Mouse (Mus musculus) midbrain, embryonic 10.5 days (tissue): ENCODE measurements around the gene Mtfr1l. TPM values are rescaled to one million over a fixed set of nuclear protein-coding genes. Genes with fewer than 3 reads are reported as not detected.
"Not testable (repeated sequence)": the region's sequence is repeated elsewhere in the genome, so short reads cannot be mapped to it uniquely, and the experiment has no call there.

Experiments
- DNase-seq: peaks from one replicate; pipeline ENCODE4 v3.0.0-alpha.2; 2017; ENCODE audit warnings: low spot score
- H3K27ac ChIP-seq: fragments of 300-500 bp; sonication (generic); replicated peaks from 2 replicates; pipeline ENCODE4 v1.5.1; 2016; ENCODE audit warnings: mild to moderate bottlenecking
- H3K27me3 ChIP-seq: fragments of 300-500 bp; sonication (generic); 2 replicates; pipeline ENCODE4 v1.6.1; 2016; ENCODE audit warnings: low read depth, mild to moderate bottlenecking; ENCODE audit not compliant: poor library complexity, severe bottlenecking
- H3K36me3 ChIP-seq: fragments of 300-500 bp; sonication (generic); 2 replicates; pipeline ENCODE4 v1.6.1; 2016; ENCODE audit warnings: mild to moderate bottlenecking, moderate library complexity
- H3K4me1 ChIP-seq: fragments of 300-500 bp; sonication (generic); 2 replicates; pipeline ENCODE4 v1.6.1; 2016
- H3K4me3 ChIP-seq: fragments of 300-500 bp; sonication (generic); 2 replicates; pipeline ENCODE4 v1.5.1; 2016; ENCODE audit warnings: mild to moderate bottlenecking, moderate library complexity
- H3K9me3 ChIP-seq: fragments of 300-500 bp; sonication (generic); replicated peaks from 2 replicates; pipeline ENCODE4 v1.6.1; 2016; ENCODE audit warnings: mild to moderate bottlenecking
- WGBS: fragments of 180-500 bp; shearing (Covaris S2); methylation state at CpG from one replicate; pipeline ENCODE4 v1.1.7; 2016; 5-methylcytosine and 5-hydroxymethylcytosine counted together
- polyA plus RNA-seq: library from polyadenylated mRNA; unstranded; fragments of >200 nt; fragmentation: Nextera tagmentation; extraction: Ambion mirVana; gene quantifications from 2 replicates; pipeline ENCODE4 v1.2.1, GENCODE M21; 2016

Gene Mtfr1l
- polyA plus RNA-seq, 1 experiment from 2014 or later: 120 TPM

DNA sequence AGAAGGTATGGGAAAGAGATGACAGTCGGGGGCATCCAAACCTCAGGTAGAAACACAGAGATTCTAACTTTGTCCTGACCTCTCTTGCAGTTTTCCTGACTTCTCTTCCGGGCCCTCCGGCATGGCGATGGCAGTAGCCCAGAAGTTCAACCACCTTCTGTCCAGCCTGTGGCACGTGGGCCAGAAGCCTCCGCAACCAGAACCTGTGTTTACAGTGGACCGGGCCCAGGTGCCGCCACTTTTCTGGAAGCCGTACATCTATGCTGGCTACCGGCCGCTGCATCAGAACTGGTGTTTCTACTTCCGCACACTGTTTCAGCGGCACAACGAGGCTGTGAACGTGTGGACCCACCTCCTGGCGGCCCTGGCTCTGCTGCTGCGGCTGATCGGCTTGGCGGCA, 28.5 kb downstream of the Mtfr1l start:
- Histone ChIP-seq H3K27me3 (no peaks in the 10 kb centered on the region), H3K4me3 (no peak overlapping the region), H3K9me3 (no peaks in the 10 kb centered on the region), H3K27ac (no peak overlapping the region), H3K36me3 (no peaks in the 10 kb centered on the region), H3K4me1 (peaks cover 16% of the 10 kb centered on the region)
- no peak for DNase-seq
- 89% methylated on average over 19 of the region's 19 CpGs for WGBS

DNA sequence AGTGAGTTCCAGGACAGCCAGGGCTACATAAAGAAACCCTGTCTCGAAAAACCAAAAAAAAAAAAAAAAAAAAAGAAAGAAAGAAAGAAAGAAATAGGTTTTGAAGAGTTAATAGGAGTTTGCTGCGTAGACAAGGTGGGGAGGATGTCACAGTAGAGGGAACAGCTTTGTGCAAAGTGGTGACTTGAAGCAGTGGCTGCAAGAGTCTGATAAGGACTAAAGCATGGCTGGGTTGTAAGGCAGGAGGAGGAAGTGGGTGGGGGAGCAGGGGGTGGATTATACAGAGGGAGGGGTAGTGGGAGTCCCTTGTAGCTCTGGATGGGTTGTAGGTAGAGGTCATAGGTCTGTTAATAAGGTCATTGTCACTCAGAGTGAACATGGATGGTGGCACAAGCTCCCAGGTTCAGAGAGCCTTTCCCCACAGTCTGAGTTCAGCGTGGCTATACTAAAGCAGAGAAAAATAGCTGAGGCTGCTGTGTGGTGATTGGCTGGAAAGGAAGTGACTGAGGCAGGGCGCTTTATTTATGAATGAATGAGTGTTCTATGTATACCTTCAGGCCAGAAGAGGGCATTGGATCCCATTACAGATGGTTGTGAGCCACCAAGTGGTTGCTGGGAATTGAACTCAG, 29.1 kb downstream of the Mtfr1l start:
- WGBS: 74% methylated on average over 3 of the region's 4 CpGs
- Histone ChIP-seq H3K27ac (no peak overlapping the region), H3K4me3 (no peak overlapping the region), H3K4me1 (peaks cover 10% of the 10 kb centered on the region; the same call in 1 of the 2 replicates), H3K9me3 (no peaks in the 10 kb centered on the region), H3K27me3 (no peaks in the 10 kb centered on the region), H3K36me3 (no peaks in the 10 kb centered on the region)
- DNase-seq: no peak

DNA sequence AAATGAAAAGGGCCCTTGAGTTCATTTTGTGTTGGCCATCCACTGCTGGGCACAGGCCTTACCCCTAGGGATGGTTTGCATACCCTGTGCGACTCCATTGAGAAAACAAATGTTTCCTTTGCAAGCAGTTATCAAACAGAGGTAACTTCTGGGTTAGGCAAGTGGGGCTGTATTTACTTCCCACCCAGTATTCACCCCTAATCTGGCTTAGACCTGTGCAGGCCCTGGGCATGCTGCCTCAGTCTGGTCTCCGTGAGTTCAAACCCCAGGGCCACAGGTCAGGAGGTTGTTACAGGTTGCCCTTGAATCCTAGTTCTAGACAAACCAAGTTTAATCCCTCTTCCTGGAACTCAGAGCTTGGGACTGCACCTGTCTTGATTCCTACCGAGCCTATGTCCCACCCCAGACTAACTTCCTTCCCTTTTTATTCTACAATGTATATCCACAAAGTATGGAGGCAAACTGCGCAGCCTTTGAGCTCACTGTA, 29.8 kb downstream of the Mtfr1l start:
- Histone ChIP-seq H3K27me3 (no peaks in the 10 kb centered on the region), H3K36me3 (no peaks in the 10 kb centered on the region), H3K27ac (no peak overlapping the region; the same call in 1 of the 2 replicates), H3K4me1 (0 out of 2 replicates have a peak, but pooled peaks cover 5% of the 10 kb centered on the region), H3K4me3 (no peak overlapping the region), H3K9me3 (no peaks in the 10 kb centered on the region)
- WGBS: 89% methylated on average over 4 of the region's 4 CpGs
- DNase-seq: no peak

DNA sequence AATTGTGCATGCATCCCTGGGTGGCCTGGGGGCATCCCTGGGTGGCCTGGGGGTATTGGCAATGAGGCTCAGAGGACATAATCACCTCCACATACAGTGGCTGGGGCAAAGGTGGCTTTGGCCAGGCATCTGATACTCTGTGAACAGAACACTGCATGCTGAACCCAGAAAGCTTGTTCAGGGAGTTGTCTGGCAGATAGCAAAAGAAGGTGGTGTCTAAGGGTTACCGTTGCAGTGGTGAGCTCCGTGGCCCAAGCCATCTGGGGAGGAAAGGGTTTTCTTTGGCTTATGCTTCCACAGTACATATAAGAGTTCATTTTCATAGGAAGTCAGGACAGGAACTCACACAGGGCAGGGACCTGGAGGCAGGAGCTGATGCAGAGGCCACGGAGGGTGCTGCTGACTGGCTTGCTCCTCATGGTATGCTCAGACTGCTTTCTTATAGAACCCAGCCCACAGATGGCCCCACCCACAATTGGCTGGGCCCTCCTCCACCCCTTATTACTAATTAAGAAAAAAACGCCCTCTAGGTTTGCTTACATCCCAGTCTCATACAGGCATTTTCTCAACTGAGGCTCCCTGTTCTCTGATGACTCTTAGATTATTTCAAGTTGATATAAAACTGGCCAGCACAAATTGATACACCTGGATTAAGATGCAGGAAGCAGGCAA, 31.4 kb downstream of the Mtfr1l start:
- H3K27me3 ChIP-seq: no peaks in the 10 kb centered on the region; the same call in 1 of the 2 replicates
- H3K27ac ChIP-seq: no peak overlapping the region
- no peaks in the 10 kb centered on the region for H3K9me3 ChIP-seq
- no peak overlapping the region for H3K4me3 ChIP-seq
- 0 out of 2 replicates have a peak, but pooled peaks cover 3% of the 10 kb centered on the region for H3K4me1 ChIP-seq
- DNase-seq: no peak
- H3K36me3 ChIP-seq: no peaks in the 10 kb centered on the region
- WGBS: 86% methylated on average over 4 of the region's 4 CpGs

DNA sequence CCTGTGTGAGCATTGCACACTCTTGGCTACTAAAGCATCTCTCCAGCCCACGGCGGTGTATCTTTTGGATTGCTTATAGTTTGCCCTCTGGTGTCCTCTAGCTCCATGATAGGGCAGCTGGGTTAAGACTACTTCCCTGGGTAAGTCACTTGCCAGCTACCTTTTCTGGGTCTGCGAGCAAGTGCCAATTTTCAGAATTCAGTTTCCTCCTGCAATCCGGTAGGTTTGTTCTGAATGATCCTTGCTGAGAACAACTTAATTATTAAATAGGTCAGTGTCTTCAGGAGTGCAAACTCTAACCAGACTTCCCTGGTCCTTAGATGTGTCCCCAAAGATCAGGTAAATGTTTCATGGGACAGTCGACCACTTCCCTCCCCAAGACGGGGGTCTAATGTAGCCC, 34.1 kb downstream of the Mtfr1l start:
- Histone ChIP-seq H3K27ac (no peak overlapping the region), H3K27me3 (peaks cover 21% of the 10 kb centered on the region), H3K4me3 (no peak overlapping the region), H3K36me3 (no peaks in the 10 kb centered on the region), H3K4me1 (peaks cover 21% of the 10 kb centered on the region), H3K9me3 (no peaks in the 10 kb centered on the region)
- WGBS: 92% methylated on average over 6 of the region's 6 CpGs
- no peak for DNase-seq

DNA sequence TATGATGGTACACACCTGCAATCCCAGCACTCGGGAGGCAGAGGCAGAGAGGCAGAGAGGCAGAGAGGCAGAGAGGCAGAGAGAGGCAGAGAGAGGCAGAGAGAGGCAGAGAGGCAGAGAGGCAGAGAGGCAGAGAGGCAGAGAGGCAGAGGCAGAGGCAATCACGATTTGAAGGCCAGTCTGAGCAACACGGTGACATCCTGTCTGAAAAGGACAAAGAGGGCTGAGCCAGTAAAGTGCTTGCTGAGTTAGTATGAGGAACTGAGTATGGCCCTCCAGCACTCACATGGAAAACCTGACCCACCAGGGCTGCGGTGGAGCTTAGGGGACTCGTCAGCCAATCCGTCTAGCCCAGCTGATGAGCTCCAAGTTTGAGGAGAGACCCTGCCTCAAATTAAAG, 36.2 kb downstream of the Mtfr1l start:
- not testable (repeated sequence) for H3K9me3 ChIP-seq, H3K4me3 ChIP-seq, H3K27ac ChIP-seq, H3K36me3 ChIP-seq, DNase-seq
- WGBS: 87% methylated on average over 6 of the region's 6 CpGs
- H3K27me3 ChIP-seq: peaks cover 27% of the 10 kb centered on the region
- peaks cover 39% of the 10 kb centered on the region for H3K4me1 ChIP-seq

DNA sequence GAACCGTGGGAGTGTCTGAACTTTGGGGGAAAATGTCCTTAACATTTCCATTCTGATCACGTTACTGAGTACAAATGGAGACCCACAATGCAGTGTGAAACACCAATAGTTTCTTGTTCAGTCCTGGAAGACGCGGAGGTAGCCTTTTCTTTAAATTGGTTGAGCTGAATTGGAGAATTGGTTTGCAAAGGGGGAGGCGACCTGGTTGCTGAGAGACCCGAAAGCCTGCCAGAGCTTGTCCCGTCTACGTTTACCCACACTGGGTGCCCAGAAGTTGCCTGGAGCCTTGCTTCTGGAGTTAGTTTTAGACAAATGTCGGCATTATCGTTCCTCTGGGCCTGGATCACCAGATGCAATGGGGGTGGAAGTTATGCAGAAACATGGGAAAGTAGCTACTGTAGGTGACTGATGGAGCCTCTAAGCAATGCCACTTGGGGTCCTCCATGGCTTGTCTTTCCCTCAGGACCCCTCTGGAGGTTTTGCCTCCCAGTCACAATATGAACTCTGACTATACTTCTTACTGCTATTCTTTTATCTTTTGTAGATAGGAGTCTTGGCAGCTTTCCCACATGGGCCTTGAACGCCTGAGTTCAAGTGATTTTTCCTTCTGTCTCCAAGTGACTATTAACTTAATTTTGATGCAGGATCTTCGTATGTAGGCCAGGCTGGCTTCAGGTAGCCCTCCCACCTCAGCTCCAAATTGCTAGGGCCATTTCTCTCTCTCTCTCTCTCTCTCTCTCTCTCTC, 37.0 kb downstream of the Mtfr1l start:
- 85% methylated on average over 12 of the region's 12 CpGs for WGBS
- Histone ChIP-seq H3K27me3 (peaks cover 27% of the 10 kb centered on the region), H3K27ac (no peak overlapping the region), H3K9me3 (no peaks in the 10 kb centered on the region), H3K4me3 (peak overlapping the region; percentile 75; the same call in 1 of the 2 replicates), H3K4me1 (peaks cover 39% of the 10 kb centered on the region), H3K36me3 (no peaks in the 10 kb centered on the region)
- DNase-seq: no peak

DNA sequence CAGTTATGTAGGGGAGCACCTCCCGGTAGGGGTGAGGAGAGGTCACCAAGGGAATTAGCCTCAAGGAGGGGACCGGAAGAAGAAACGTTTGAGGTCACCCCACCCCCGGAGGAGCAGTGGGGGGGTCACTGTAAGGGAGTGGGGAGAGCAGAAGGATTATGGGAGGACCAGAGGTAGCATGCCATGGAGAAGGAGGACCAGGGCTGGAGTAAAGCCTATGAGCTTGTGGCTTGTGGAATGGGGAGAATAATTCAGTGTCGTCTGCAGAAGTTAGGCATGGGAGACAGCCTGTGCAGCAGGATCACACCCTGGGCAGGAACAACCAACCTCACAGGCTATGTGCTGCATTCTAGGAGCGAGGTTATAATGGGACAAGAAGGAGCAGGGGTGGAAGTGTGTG, 38.0 kb downstream of the Mtfr1l start:
- peak overlapping the region; percentile 82 for H3K27ac ChIP-seq
- peaks cover 39% of the 10 kb centered on the region for H3K4me1 ChIP-seq
- H3K27me3 ChIP-seq: peaks cover 27% of the 10 kb centered on the region
- no peaks in the 10 kb centered on the region for H3K36me3 ChIP-seq
- WGBS: 14% methylated on average over 6 of the region's 6 CpGs
- peak overlapping the region; percentile 75 for H3K4me3 ChIP-seq
- DNase-seq: no peak
- no peaks in the 10 kb centered on the region for H3K9me3 ChIP-seq

DNA sequence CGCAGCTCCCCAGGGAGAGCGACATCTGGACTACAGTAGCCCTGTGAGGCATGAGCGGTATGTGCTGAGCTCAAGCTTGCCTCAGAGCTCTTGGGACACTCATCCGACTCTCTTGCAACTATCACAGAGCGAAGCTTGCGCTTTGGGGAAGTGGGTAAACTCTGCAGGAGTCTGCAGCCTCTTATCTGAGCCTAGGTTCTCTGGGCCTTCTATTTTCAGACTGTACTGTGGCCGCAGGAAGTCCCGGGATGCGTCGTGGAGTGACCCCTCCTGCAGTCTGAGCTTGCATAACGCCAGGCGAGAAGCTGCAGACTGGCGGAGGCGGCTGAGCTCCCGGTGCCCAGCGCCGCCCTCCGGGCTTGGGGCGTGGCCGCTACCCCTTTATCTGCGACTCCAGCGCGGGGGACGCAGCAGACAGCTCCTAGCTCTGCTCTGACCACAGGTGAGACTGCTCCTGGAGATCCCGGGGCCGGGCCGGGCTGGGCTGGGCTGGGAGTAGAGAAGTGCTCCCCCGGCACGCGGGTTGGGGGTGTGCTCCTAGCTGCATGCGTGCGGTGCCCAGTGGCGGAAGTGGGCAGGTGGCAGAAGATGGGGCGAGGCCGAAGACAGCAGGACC, 38.5 kb downstream of the Mtfr1l start, which contains the start of gene Paqr7:
TSS of gene Paqr7 (plus strand) at position 103 of the 616 bp plus-strand sequence.
- WGBS: 3% methylated on average over 35 of the region's 35 CpGs
- DNase-seq: peak; percentile 62

DNA sequence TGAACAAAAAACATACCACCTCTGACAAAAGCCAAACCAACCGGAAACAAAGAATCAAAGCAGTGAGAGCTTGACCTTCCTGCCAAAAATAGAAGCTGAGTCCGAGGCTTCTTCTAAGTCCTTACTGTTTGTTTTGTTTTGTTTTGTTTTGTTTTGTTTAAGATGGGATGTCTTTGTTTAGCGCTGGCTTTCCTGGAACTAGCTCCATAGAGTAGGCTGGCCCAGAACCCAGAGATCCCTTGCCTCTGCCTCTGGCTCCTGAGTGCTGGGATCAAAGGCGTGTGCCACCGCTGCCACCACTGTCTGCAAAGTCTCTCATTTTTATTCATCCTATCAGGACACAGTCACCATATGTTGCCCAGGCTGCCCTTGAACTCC, 39.7 kb downstream of the Mtfr1l start:
- H3K9me3 ChIP-seq: no peaks in the 10 kb centered on the region
- peaks cover 27% of the 10 kb centered on the region for H3K27me3 ChIP-seq
- DNase-seq: no peak
- no peaks in the 10 kb centered on the region for H3K36me3 ChIP-seq
- no peak overlapping the region for H3K4me3 ChIP-seq
- H3K4me1 ChIP-seq: peaks cover 39% of the 10 kb centered on the region
- 61% methylated on average over 5 of the region's 5 CpGs for WGBS
- H3K27ac ChIP-seq: no peak overlapping the region

More for the DNA sequence above, 38.5 kb downstream of the Mtfr1l start, which contains the start of gene Paqr7:
- no peaks in the 10 kb centered on the region for H3K36me3 ChIP-seq
- peak within 1 kb of the TSS; percentile 82 for H3K27ac ChIP-seq
- H3K27me3 ChIP-seq: peaks cover 27% of the 10 kb centered on the region
- peak within 1 kb of the TSS; percentile 75 for H3K4me3 ChIP-seq
- no peaks in the 10 kb centered on the region for H3K9me3 ChIP-seq
- H3K4me1 ChIP-seq: peaks cover 39% of the 10 kb centered on the region

DNA sequence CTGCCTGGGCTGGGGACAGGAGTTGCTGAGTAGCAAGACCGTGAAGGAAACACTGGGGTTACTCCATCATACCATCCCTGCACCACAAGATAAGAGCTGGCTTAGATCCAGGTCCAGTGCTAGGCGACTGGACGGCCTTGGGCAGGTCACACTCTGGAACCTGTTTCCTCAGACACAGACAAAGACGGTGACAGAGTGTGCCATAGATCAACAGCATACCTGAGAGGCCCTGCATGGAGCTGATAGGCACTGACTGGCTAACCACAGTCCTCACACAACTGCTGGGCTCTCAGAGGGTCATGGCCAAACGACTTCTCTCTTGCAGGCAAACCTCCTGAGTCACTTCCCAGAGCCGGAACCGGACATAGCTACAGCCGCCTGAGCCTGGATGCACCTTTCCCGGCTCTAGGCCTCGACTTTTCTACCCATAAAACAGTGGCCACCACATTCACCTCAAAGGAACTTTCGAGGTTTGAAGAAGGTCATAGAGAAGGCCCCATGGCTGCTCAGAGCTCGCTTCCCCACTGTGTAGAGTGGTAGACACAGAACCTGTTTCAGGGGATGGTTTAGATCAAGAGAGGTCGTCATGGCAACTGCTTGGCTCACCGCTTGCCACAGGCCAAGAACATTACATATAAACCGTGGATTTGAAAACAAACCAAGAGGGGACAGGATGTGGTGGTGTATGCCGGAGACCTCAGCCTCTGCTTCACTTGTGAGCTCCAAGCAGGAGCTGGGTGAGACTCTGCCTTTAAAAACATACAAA, 40.2 kb downstream of the Mtfr1l start:
- Histone ChIP-seq H3K9me3 (no peaks in the 10 kb centered on the region), H3K27ac (peak overlapping the region; percentile 2; the same call in 1 of the 2 replicates), H3K27me3 (peaks cover 27% of the 10 kb centered on the region), H3K4me3 (no peak overlapping the region), H3K4me1 (peaks cover 39% of the 10 kb centered on the region), H3K36me3 (no peaks in the 10 kb centered on the region)
- peak; percentile 40 for DNase-seq
- WGBS: 77% methylated on average over 16 of the region's 16 CpGs

DNA sequence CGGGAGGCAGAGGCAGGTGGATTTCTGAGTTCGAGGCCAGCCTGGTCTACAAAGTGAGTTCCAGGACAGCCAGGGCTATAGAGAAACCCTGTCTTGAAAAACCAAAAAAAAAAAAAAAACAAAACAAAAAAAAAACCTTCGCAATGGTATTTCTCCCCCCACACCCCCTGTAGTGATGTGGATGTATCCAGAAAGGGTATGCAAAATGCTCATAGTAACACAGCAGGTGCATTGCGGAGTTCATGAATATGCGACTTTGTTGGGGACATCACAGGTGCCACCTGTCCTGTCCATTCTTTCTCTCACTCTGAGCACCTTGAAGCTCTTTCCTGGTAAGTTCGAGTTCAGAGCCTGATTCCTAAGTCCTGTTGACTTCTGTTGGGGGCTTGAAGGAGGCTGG, 41.0 kb downstream of the Mtfr1l start:
- H3K36me3 ChIP-seq, H3K9me3 ChIP-seq, DNase-seq, H3K4me3 ChIP-seq, H3K27ac ChIP-seq: not testable (repeated sequence)
- Histone ChIP-seq H3K4me1 (peaks cover 39% of the 10 kb centered on the region), H3K27me3 (peaks cover 27% of the 10 kb centered on the region)
- WGBS: 95% methylated on average over 6 of the region's 6 CpGs
